Mouse (Mus musculus) splenic B cell, adult 2 months (primary cell): ENCODE data around the gene Ush1g.

ENCODE experiments used
- DNase-seq: peaks from one replicate; pipeline ENCODE4 v3.0.0-alpha.2; 2011; ENCODE audit warnings: low read depth, low spot score
- H3K27me3 ChIP-seq: 2 replicates; pipeline ENCODE4 v1.6.1; 2012; ENCODE audit warnings: mild to moderate bottlenecking, low read length, moderate library complexity, mixed read lengths; ENCODE audit not compliant: control insufficient read depth, poor library complexity, insufficient read depth, severe bottlenecking
- H3K36me3 ChIP-seq: 2 replicates; pipeline ENCODE4 v1.6.1; 2012; ENCODE audit warnings: mild to moderate bottlenecking, low read length, moderate library complexity, mixed read lengths; ENCODE audit not compliant: control insufficient read depth, poor library complexity, insufficient read depth, severe bottlenecking

Gene Ush1g

GRCm38 (mm10) chr11:115321906-115322693 lies at the start of gene Ush1g:
Gene Ush1g, minus strand, starts transcription at chr11:115322041.
- peak; percentile 70 for DNase-seq
- Histone ChIP-seq H3K27me3 (no peaks in the 10 kb centered on the region), H3K36me3 (no peaks in the 10 kb centered on the region)

GRCm38 (mm10) chr11:115371354-115371753 lies 49.5 kb upstream of the Ush1g start:
- DNase-seq, result no peak
- Histone ChIP-seq H3K27me3 (peaks cover 3% of the 10 kb centered on the region), H3K36me3 (no peaks in the 10 kb centered on the region)

GRCm38 (mm10) chr11:115370368-115370767 lies 48.5 kb upstream of the Ush1g start:
- no peak for DNase-seq
- no peaks in the 10 kb centered on the region for H3K36me3 ChIP-seq
- H3K27me3 ChIP-seq, result peaks cover 4% of the 10 kb centered on the region

GRCm38 (mm10) chr11:115367395-115367944 lies 45.6 kb upstream of the Ush1g start, which contains the start of gene Hid1:
Gene Hid1, minus strand, starts transcription at chr11:115367756.
- DNase-seq, result peak; percentile 77
- Histone ChIP-seq H3K27me3 (peaks cover 4% of the 10 kb centered on the region), H3K36me3 (no peaks in the 10 kb centered on the region)

- DNase-seq, result no peak
- H3K27me3 ChIP-seq, result peaks cover 4% of the 10 kb centered on the region
- no peaks in the 10 kb centered on the region for H3K36me3 ChIP-seq
These were observed 45.0 kb upstream of the Ush1g start for GRCm38 (mm10) chr11:115366706-115367394.

- Histone ChIP-seq H3K36me3 (no peaks in the 10 kb centered on the region), H3K27me3 (peaks cover 4% of the 10 kb centered on the region)
- no peak for DNase-seq
These were observed 44.3 kb upstream of the Ush1g start for GRCm38 (mm10) chr11:115366039-115366705.

GRCm38 (mm10) chr11:115364136-115364535 lies 42.3 kb upstream of the Ush1g start:
- DNase-seq, result no peak
- Histone ChIP-seq H3K27me3 (peaks cover 4% of the 10 kb centered on the region), H3K36me3 (no peaks in the 10 kb centered on the region)

GRCm38 (mm10) chr11:115359726-115360125 lies 37.9 kb upstream of the Ush1g start:
- Histone ChIP-seq H3K36me3 (no peaks in the 10 kb centered on the region), H3K27me3 (no peaks in the 10 kb centered on the region)
- DNase-seq, result peak; percentile 23

GRCm38 (mm10) chr11:115359293-115359692 lies 37.5 kb upstream of the Ush1g start:
- Histone ChIP-seq H3K27me3 (no peaks in the 10 kb centered on the region), H3K36me3 (no peaks in the 10 kb centered on the region)
- DNase-seq, result no peak

- DNase-seq, result peak; percentile 82
- Histone ChIP-seq H3K27me3 (no peaks in the 10 kb centered on the region), H3K36me3 (no peaks in the 10 kb centered on the region)
These were observed 36.6 kb upstream of the Ush1g start for GRCm38 (mm10) chr11:115358468-115358867.

GRCm38 (mm10) chr11:115354183-115354582 lies 32.3 kb upstream of the Ush1g start:
- Histone ChIP-seq H3K27me3 (no peaks in the 10 kb centered on the region), H3K36me3 (no peaks in the 10 kb centered on the region)
- DNase-seq, result peak; percentile 81

GRCm38 (mm10) chr11:115353375-115353774 lies 31.5 kb upstream of the Ush1g start:
- H3K36me3 ChIP-seq, result no peaks in the 10 kb centered on the region
- no peak for DNase-seq
- H3K27me3 ChIP-seq, result no peaks in the 10 kb centered on the region

- no peak for DNase-seq
- H3K27me3 ChIP-seq, result no peaks in the 10 kb centered on the region
These were observed 28.1 kb upstream of the Ush1g start for GRCm38 (mm10) chr11:115349976-115350375.

GRCm38 (mm10) chr11:115348681-115349248 lies 26.9 kb upstream of the Ush1g start:
- no peak for DNase-seq
- no peaks in the 10 kb centered on the region for H3K36me3 ChIP-seq
- no peaks in the 10 kb centered on the region for H3K27me3 ChIP-seq

More at GRCm38 (mm10) chr11:115349976-115350375, 28.1 kb upstream of the Ush1g start:
- H3K36me3 ChIP-seq, result no peaks in the 10 kb centered on the region
